Mouse (Mus musculus) G1E-ER4 (cell line): ENCODE results near the gene Mycbp2. TPM values are rescaled to one million over a fixed set of nuclear protein-coding genes. Genes with fewer than 3 reads are reported as not detected.

Source experiments
- GATA1 ChIP-seq: IDR thresholded peaks from one replicate; pipeline ENCODE4 v1.8.0; 2012; ENCODE audit warnings: low read length, inconsistent platforms
- polyA plus RNA-seq: library from polyadenylated mRNA; stranded (reverse); fragments of >175 nt; gene quantifications from 2 replicates; pipeline ENCODE4 v1.2.3, GENCODE M21; 2012

Gene Mycbp2
- polyA plus RNA-seq, 1 experiment, result 7.0 TPM

GRCm38 (mm10) chr14:103098587-103099235, 247.9 kb downstream of the Mycbp2 start:
- no peak for TF ChIP-seq GATA1

GRCm38 (mm10) chr14:103098213-103098586, 248.4 kb downstream of the Mycbp2 start:
- TF ChIP-seq GATA1, result no peak

GRCm38 (mm10) chr14:103096621-103097020, 250.0 kb downstream of the Mycbp2 start:
- TF ChIP-seq GATA1, result no peak

GRCm38 (mm10) chr14:103095826-103096225, 250.8 kb downstream of the Mycbp2 start:
- TF ChIP-seq GATA1, result no peak

DNA sequence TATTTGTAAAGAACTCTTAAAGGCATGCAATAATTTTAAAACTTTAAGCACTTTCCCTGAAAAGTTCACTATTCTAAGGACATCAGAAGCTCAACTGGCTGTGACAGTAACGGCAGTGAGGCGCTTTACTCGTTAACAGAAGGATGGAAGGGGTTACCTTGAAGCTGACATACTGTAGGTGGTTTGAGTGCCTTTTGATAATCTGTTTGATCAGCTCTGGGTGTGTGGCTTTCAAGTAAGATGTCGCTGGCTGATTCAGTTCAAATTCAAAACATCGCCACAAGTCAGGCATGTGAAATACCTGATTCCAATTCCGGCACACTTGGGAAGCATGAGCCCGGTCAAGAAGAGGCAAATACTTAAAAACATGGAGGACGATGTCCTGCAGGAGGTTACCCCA, 251.6 kb downstream of the Mycbp2 start:
- no peak for TF ChIP-seq GATA1

DNA sequence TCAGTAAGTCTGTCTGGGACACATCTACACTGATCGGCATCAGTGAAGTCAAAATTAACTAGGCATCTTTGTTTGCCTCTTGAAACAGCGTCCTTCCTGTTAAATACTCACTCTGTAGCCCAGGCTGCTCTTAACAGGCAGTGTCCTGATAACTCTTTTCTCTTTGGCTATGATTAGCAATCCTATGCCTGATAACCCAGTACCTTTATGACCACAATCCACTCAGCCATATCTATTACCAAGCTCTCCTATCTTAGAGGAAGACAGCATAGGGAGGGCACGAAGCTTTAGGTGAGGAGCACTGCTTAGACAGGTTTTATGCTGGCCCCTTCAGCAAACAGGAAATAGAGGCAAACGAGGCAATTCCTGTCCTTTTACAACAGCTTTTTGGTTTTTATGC, 252.9 kb downstream of the Mycbp2 start:
- peak; percentile 39 for TF ChIP-seq GATA1

GRCm38 (mm10) chr14:103093236-103093635, 253.4 kb downstream of the Mycbp2 start:
- TF ChIP-seq GATA1, result no peak

- no peak for TF ChIP-seq GATA1
Observed at GRCm38 (mm10) chr14:103088624-103089023, 258.0 kb downstream of the Mycbp2 start.

DNA sequence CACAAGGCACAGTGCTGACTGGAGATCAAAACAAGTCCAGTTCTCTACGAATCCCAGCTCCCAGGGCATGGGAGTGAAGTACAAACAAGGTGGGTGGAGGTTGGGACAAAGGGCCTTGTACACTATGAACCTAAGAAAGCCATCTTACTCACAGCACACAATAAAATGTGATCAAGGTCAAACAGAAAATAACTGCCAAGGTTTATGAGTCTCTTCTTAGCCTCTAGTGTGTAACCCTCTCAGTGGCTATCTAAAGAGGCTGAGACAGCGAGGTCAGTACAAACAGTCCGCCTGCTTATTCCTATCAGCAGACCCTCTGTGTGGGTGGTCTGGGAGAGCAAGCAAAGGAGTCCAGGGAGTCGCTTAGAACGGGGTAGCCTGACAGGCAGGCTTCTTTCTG, 258.8 kb downstream of the Mycbp2 start:
- TF ChIP-seq GATA1, result no peak

DNA sequence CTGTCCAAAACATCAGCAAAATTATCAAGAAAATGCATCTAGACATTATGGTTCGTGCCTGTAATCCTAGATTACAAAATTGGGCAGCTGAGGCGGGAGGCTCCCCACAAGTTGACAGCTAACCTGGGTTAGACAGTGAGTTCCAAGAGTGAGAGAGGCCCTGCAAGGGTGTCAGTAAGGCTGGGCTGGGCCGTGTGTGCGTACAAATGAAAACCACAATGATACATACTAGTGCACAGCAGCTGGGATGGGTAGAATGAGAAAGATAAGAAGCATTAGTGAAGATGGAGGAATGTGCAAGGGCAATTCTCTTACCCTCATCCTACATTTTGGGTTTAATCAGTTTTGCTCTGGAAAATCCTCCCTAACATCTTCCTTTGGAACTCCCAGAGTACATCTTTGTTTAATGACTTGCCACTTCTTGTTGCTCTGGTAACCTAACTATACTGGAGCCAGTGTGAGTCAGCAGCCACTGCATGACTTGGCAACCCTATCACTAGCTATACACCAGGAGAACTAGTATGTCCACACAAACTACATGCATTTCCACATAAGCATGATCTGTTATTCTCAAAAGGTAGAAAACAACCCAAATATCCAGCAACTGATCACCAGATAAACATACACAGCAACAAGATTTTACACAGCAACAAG, 259.8 kb downstream of the Mycbp2 start:
- peak; percentile 46 for TF ChIP-seq GATA1

- no peak for TF ChIP-seq GATA1
Observed at GRCm38 (mm10) chr14:103085840-103086533, 260.6 kb downstream of the Mycbp2 start.

DNA sequence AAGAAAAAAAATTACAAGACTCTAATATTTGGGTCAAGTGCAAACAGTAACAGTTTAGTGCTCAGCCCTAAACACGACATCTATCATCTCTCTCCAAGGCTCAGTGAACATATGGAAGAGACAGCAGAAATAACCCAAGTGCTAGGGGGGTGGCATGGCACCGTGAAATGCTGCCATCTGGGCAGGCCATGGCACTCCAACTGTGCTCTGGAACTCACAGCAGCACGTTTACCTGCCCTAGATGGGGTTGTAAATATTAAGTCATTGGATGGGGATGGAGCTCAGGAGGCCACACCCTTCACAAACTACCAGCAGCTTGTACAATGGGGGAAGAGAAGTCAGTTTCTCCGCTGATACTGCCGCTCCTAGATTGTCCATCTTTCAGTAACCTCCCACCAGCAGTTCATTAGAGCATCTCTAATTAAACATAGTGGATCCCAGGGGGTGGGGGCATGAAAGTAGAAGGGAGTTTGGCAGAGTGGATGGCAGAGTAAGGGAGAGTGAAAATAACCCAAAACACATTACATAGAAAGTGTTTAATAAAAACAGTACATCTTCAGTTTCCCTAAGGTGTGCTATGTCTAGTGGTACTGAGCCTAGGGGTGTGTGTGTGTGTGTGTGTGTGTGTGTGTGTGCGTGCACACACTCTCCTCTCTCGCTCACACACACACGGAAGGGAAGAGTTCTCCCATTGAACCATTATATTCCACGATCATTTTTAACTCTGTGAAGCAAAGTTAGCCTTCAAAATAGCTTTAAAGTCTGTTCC, 267.2 kb downstream of the Mycbp2 start:
- TF ChIP-seq GATA1, result no peak

DNA sequence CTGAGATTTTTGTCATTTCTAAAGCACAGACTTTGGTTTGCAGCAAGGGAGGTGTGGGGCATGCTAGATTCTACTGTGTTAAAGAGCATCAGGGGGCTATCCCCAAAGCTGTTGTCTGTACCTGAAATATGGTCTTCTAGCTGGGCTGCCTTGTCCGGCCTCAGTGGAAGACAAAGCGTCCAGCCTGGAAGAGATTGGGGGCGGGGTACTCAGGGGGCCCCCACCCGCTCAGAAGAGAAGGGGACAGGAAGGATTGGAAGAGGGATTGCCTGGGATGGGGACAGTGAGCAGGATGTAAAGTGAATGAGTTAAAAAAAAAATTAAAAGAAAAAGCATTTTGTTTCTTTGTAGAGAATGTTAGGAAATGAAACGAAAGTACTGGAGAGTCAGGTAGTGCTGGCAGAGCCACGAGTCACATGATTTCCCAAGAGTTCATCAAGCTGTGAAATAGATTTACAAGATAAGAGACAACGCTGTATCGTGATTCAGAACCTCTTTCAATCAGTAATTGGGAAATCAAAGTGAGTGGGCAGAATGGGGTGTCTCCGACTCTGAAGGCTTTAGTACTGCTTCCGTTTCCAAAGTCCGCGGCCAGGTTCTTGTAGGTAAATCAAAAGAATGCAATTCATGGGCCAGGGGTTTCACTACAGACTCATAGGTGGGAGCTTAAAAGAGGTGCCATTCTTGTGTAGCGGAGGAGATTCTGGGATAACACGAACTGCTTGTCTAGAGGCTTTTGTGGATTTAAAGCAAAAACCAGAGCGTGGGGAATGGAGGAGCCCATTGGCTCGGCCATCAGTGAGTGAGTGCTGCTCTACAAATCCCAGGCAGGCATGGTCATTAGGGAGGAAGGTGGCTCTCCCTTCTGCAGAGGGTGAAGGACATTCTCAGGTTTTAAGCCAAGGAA, 268.4 kb downstream of the Mycbp2 start:
- TF ChIP-seq GATA1, result no peak

- TF ChIP-seq GATA1, result no peak
Observed at GRCm38 (mm10) chr14:103077272-103078005, 269.2 kb downstream of the Mycbp2 start.
